Mouse (Mus musculus) hindbrain, postnatal 0 days (tissue): ENCODE results near the gene Tspan6. TPM values are rescaled to one million over a fixed set of nuclear protein-coding genes. Genes with fewer than 3 reads are reported as not detected.

Source experiments
- ATAC-seq: fragments of 200-750 bp; cut with Nextera tagmentation; 2 replicates; pipeline ENCODE4 v1.8.0; 2017; ENCODE audit warnings: mild to moderate bottlenecking, moderate TSS enrichment, moderate library complexity
- DNase-seq: peaks from one replicate; pipeline ENCODE4 v3.0.0-alpha.2; 2015; ENCODE audit warnings: low spot score
- H3K27ac ChIP-seq: fragments of 300-500 bp; sonication (generic); 2 replicates; pipeline ENCODE4 v1.5.1; 2014; ENCODE audit warnings: mild to moderate bottlenecking
- H3K27me3 ChIP-seq: fragments of 300-500 bp; sonication (generic); 2 replicates; pipeline ENCODE4 v1.6.1; 2014; ENCODE audit warnings: low read length, mixed read lengths; ENCODE audit not compliant: insufficient read depth
- H3K36me3 ChIP-seq: fragments of 300-500 bp; sonication (generic); 2 replicates; pipeline ENCODE4 v1.6.1; 2014; ENCODE audit warnings: low read length, mixed read lengths; ENCODE audit not compliant: insufficient read depth
- H3K4me1 ChIP-seq: fragments of 300-500 bp; sonication (generic); 2 replicates; pipeline ENCODE4 v1.6.1; 2014; ENCODE audit warnings: antibody characterized with exemption, low read length, mixed read lengths; ENCODE audit not compliant: insufficient read depth
- H3K4me2 ChIP-seq: fragments of 300-500 bp; sonication (generic); 2 replicates; pipeline ENCODE4 v1.6.1; 2014; ENCODE audit warnings: low read depth, mild to moderate bottlenecking, low read length, moderate library complexity, mixed read lengths
- H3K4me3 ChIP-seq: fragments of 300-500 bp; sonication (generic); 2 replicates; pipeline ENCODE4 v1.5.1; 2014; ENCODE audit warnings: low read length
- H3K9ac ChIP-seq: fragments of 300-500 bp; sonication (generic); replicated peaks from 2 replicates; pipeline ENCODE4 v1.6.1; 2014; ENCODE audit warnings: mild to moderate bottlenecking, low read length, moderate library complexity, mixed read lengths
- H3K9me3 ChIP-seq: fragments of 300-500 bp; sonication (generic); 2 replicates; pipeline ENCODE4 v1.6.1; 2016; ENCODE audit warnings: low read length, mixed read lengths
- CTCF ChIP-seq: IDR thresholded peaks from 2 replicates; pipeline ENCODE4 v1.5.1; 2016; ENCODE audit warnings: antibody characterized with exemption, control low read depth, low read depth
- WGBS: fragments of 180-500 bp; shearing (Covaris S2); extraction: QIAGEN DNeasy Blood & Tissue Kit; methylation state at CpG from one replicate; pipeline ENCODE4 v1.1.7; 2014; 5-methylcytosine and 5-hydroxymethylcytosine counted together
- polyA plus RNA-seq: library from polyadenylated mRNA; unstranded; fragments of >200 nt; fragmentation: Nextera tagmentation; extraction: Ambion mirVana; gene quantifications from 2 replicates; pipeline ENCODE4 v1.2.1, GENCODE M21; 2015
- total RNA-seq: library from RNA; depleted of rRNA; stranded (reverse); fragments of >200 nt; gene quantifications from 2 replicates; pipeline ENCODE4 v1.2.3, GENCODE M21; 2014; rRNA removed

The Tspan6 gene
- total RNA-seq (149 and 156 TPM in 2 replicates), polyA plus RNA-seq (262 and 267 TPM in 2 replicates)

DNA sequence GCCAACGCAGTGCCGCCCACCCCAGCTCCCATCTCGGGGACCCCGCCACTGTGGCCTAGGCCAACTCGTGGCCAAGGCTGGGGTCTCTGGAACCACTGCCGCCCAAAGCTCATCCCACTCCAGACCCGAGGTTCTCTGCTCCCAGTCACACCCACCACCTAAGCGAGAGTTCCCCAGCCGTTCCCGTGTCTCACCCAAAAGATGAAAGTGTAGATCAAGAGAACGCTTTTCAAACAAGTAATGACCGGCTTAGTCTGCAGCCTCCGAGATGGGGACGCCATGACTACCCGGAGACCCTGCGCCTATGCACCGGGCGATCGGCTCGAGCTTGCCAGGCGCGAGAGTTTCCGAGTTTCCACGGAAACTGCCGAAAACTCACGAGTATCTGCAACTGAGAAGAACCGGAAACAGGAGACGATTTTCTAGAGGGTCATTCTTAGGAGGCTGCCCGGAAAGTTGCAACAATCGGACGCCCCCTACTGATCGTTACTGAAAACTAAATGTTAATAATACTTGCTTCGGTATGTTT, at the start of gene Tspan6:
Gene Tspan6 (minus strand): TSS at position 416 of the 529 bp plus-strand sequence.
- Histone ChIP-seq H3K4me3 (peak within 1 kb of the TSS; percentile 51), H3K4me1 (no peaks in the 10 kb centered on the region), H3K4me2 (peak within 1 kb of the TSS; percentile 54), H3K27me3 (no peaks in the 10 kb centered on the region), H3K27ac (peak within 1 kb of the TSS; percentile 67), H3K9me3 (no peaks in the 10 kb centered on the region), H3K36me3 (peaks cover 4% of the 10 kb centered on the region; the same call in 1 of the 2 replicates), H3K9ac (peak within 1 kb of the TSS; percentile 70)
- TF ChIP-seq CTCF: peak; percentile 53
- 27% methylated on average over 33 of the region's 33 CpGs for WGBS
- DNase-seq: peak; percentile 94
- ATAC-seq: peak; percentile 98

DNA sequence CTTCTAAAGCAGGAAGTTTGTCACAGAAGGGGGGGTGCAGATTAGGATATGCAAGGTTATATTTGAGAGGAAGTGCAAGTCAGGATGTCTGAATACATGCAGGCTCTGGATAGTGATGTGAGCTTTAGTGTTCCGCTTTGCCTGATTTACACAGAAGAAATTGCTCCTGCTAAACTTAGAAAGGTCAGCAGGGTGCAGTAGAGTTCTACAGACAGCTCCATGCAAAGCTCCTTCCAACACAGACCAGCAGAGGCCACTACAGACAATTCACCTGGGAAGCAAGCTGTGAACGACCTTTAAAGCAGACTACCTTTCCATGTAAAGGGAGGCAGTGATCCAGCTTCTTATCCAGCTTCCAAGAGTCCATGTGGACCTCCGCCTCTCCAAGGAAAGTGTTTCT, 49.2 kb upstream of the Tspan6 start:
- DNase-seq (peak; percentile 74), ATAC-seq (peak; percentile 87)
- Histone ChIP-seq H3K36me3 (no peaks in the 10 kb centered on the region), H3K4me2 (no peak overlapping the region), H3K27me3 (no peaks in the 10 kb centered on the region), H3K4me1 (no peaks in the 10 kb centered on the region), H3K9ac (no peak overlapping the region), H3K27ac (no peak overlapping the region), H3K9me3 (no peaks in the 10 kb centered on the region), H3K4me3 (no peak overlapping the region)
- WGBS: 42% methylated on average over 3 of the region's 3 CpGs
- TF ChIP-seq CTCF: peak; percentile 85

DNA sequence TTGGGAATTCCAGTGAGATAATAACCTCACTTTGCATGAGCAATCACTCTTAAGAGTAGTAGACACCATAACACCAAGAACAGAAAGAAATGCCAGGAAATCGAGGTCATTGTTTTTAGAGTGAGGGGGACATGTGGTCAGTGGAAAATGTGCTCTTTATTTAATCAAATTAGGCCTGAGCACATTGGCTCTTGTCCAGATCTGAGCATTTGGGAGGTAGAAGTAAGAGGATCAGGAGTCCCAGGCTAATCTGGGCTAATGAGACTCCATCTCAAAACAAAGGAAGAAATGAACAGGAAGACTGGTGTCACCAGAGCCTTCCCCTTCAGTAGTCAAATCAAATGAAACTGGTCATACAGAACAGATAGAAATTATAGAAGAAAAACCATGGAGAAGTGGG, 41.3 kb upstream of the Tspan6 start:
- WGBS: 46% methylated on average over 1 of the region's 1 CpGs
- Histone ChIP-seq H3K4me3 (no peak overlapping the region), H3K9me3 (no peaks in the 10 kb centered on the region), H3K4me2 (no peak overlapping the region), H3K27me3 (no peaks in the 10 kb centered on the region), H3K27ac (no peak overlapping the region), H3K36me3 (no peaks in the 10 kb centered on the region), H3K9ac (no peak overlapping the region), H3K4me1 (no peaks in the 10 kb centered on the region)
- ATAC-seq (no peak), DNase-seq (no peak)
- no peak for TF ChIP-seq CTCF

DNA sequence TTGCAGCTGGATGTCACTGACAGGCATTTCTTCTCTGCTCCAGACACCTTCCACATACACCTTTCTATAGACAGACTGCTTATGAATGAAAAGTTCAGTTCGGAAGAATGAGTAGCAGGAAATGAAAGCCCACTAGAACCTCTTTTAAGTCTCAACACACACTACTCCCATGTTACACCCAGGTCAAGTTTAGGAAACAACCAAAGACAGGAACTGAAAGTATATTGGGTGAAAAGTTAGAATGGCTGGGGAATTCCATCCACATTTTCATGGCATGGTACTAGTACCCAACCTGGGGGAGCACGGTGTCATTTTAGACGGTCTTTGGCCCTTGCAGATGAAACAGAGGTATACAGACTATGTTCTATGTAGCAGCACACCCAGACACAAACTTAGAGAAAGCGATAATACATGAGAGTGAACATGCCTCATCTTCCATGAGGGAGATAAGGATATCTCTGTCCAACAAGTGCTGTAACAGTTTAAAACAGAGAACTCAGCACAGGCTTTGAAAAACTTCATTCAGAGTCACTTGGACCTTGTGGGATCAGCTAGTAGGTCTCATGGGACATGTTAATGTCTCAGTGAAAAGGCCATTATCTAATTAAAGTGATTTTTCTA, 38.5 kb upstream of the Tspan6 start:
- Histone ChIP-seq H3K36me3 (no peaks in the 10 kb centered on the region), H3K4me3 (no peak overlapping the region), H3K4me2 (no peak overlapping the region), H3K9ac (no peak overlapping the region), H3K27me3 (no peaks in the 10 kb centered on the region), H3K4me1 (no peaks in the 10 kb centered on the region), H3K9me3 (no peaks in the 10 kb centered on the region), H3K27ac (no peak overlapping the region)
- 88% methylated on average over 4 of the region's 4 CpGs for WGBS
- ATAC-seq: no peak
- TF ChIP-seq CTCF: no peak
- no peak for DNase-seq

DNA sequence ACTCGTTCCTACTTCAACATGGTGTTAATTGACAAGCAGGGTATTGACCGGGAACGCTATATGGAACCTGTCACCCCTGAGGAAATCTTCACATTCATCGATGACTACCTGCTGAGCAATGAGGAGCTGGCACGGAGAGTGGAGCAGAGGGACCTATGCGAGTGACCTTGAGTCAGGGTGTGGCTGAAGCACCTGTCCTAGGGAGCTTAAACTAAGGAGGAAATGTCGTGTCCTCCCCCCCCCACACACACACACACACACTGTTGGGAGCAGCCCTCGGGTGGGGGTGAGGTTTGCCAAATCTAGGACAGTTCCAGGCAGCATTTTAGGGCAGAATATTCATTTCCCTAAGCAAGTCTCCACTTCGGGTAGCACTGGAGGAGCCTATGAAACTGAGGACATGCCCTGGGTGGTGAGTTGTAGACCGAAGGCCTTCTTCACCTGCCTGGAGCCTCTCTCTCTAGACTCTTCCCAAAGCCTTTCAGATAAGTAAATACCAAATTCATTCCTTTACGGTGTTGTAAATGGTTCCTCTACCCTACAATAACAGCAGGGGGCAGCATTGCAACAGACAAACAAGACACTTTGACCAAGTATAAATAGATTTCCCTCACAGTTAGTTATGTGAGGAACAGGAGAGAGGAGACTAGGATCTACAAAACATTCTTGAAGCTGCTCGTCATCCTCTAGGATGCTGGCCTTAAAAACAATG, 33.2 kb upstream of the Tspan6 start:
- H3K9me3 ChIP-seq: no peaks in the 10 kb centered on the region
- ATAC-seq (no peak), DNase-seq (peak; percentile 55)
- H3K9ac ChIP-seq: no peak overlapping the region
- TF ChIP-seq CTCF: peak; percentile 53
- no peak overlapping the region for H3K27ac ChIP-seq
- H3K27me3 ChIP-seq: no peaks in the 10 kb centered on the region
- H3K36me3 ChIP-seq: no peaks in the 10 kb centered on the region
- no peak overlapping the region for H3K4me3 ChIP-seq
- WGBS: 68% methylated on average over 12 of the region's 12 CpGs
- H3K4me1 ChIP-seq: no peaks in the 10 kb centered on the region
- no peak overlapping the region for H3K4me2 ChIP-seq

DNA sequence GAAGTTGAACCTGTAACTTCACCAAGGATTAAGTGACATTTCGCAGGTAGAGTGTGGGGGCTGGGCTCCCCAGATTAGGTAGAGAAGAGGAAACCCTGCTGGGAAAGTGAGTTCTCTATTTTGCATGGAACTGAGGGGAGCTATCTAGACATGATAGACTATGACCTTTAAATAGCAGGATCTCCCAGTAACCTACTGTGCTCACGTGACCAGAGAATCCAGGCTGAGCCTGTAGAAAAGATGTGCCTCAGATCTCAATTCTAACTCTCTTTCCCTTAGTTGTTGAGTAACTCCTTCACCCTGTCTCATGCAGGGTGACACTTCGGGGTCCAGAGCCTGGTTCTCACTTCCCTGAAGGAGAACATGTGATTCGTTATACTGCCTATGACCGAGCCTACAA, 28.5 kb upstream of the Tspan6 start:
- no peaks in the 10 kb centered on the region for H3K27me3 ChIP-seq
- no peak overlapping the region for H3K4me3 ChIP-seq
- no peaks in the 10 kb centered on the region for H3K36me3 ChIP-seq
- H3K27ac ChIP-seq: no peak overlapping the region
- no peak for TF ChIP-seq CTCF
- no peak overlapping the region for H3K9ac ChIP-seq
- ATAC-seq (no peak), DNase-seq (no peak)
- WGBS: 73% methylated on average over 5 of the region's 5 CpGs
- H3K9me3 ChIP-seq: no peaks in the 10 kb centered on the region
- no peak overlapping the region for H3K4me2 ChIP-seq
- no peaks in the 10 kb centered on the region for H3K4me1 ChIP-seq

DNA sequence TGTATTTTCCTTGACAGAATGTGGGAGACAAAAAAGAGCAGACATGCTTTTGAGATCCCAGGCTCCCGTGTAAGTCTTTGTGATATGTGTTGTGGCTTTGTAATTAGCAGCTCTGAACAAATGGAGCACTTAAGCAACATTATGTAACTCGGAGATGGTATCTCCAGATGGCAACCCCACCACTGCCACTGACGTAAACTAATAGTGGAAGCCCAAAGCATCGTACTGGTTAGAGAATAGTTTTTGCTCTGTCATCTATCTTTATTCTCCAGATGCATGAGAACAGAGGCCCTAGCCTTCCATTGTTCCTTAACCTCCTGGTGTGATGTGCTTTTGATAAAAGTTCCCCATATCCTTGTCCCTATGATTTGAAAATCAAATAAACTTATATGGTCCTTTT, 23.0 kb upstream of the Tspan6 start:
- Histone ChIP-seq H3K27ac (no peak overlapping the region), H3K4me3 (no peak overlapping the region), H3K4me1 (no peaks in the 10 kb centered on the region), H3K9me3 (no peaks in the 10 kb centered on the region), H3K36me3 (no peaks in the 10 kb centered on the region), H3K27me3 (no peaks in the 10 kb centered on the region), H3K9ac (no peak overlapping the region), H3K4me2 (no peak overlapping the region)
- DNase-seq: no peak
- TF ChIP-seq CTCF: no peak
- WGBS: 70% methylated on average over 4 of the region's 4 CpGs
- no peak for ATAC-seq
